In the genomic region with DNA sequence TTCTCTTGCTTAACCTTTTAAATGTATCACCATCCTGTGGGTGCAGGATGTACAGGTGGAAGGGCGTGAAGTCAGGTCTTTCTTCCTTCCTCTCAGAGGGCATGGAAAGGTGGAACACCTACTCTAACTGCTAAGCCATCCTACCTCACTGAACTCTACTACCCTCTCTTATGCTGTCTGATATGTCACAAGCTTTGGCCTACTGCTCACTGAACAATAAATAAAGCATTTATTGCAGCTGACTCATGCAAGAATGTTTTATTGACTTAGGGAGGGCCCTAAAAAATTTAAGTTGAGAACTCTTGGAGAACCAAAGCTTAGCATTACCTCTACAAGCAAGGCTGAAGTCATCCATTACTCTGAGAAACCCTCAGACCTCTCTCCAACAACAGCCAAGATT, we compare ENCODE assay signal across 11 mouse cellular contexts. TPM values are rescaled to one million over a fixed set of nuclear protein-coding genes. Genes with fewer than 3 reads are reported as not detected.
A peak's percentile ranks its signal among the peaks of the same experiment; 100 is the strongest.
DNase-seq lines count a peak whose midpoint lies in the region; ATAC-seq and TF ChIP-seq lines count a peak whose summit lies in the region.
"Had no signal": no experiment of that assay in that cellular context is flagged by ENCODE, and none has a peak within 500 bp of the region (broad histone marks: within the 10 kb centered on the region; RNA-seq: fewer than 3 reads in every experiment).

No protein-coding gene starts in this region.

- H3K4me1 ChIP-seq in forebrain, embryonic 13.5 days, result peaks cover 46% of the 10 kb centered on the region
- 0 out of 2 replicates have a peak, but pooled peaks cover 6% of the 10 kb centered on the region for H3K4me1 ChIP-seq in intestine, postnatal 0 days (replicated peaks; ENCODE audit: control insufficient read depth, insufficient read depth, low read length)
- H3K4me1 ChIP-seq in neural tube, embryonic 13.5 days (replicated peaks), result peaks cover 65% of the 10 kb centered on the region

- H3K36me3 ChIP-seq in forebrain, embryonic 13.5 days (ENCODE audit: poor library complexity, severe bottlenecking), result peaks cover 22% of the 10 kb centered on the region
- peaks cover 6% of the 10 kb centered on the region; the same call in 1 of the 2 replicates for H3K36me3 ChIP-seq in intestine, postnatal 0 days (ENCODE audit: control insufficient read depth, insufficient read depth)
- peaks cover 30% of the 10 kb centered on the region for H3K36me3 ChIP-seq in neural tube, embryonic 13.5 days

- no peaks in the 10 kb centered on the region for H3K9me3 ChIP-seq in forebrain, embryonic 13.5 days (replicated peaks)
- H3K9me3 ChIP-seq in intestine, postnatal 0 days (ENCODE audit: control insufficient read depth), result no peaks in the 10 kb centered on the region
- H3K9me3 ChIP-seq in neural tube, embryonic 13.5 days, result no peaks in the 10 kb centered on the region

- no peak for ATAC-seq in forebrain, embryonic 13.5 days
- peak; percentile 35; the same call in 1 of the 2 replicates for ATAC-seq in intestine, postnatal 0 days
- no peak for ATAC-seq in neural tube, embryonic 13.5 days (ENCODE audit: low read depth)

- TF ChIP-seq CTCF in left cerebral cortex, adult 2 months (IDR thresholded peaks at IDR 0.05), result no peak
- TF ChIP-seq CTCF in intestine, postnatal 0 days (IDR thresholded peaks at IDR 0.05; ENCODE audit: low read depth), result no peak

- no peak for DNase-seq in left cerebral cortex, adult 2 months (ENCODE audit: extremely low spot score in 1 of 2, low spot score in 2 of 2)
- no peak for DNase-seq in left cerebral cortex, postnatal 10 days (ENCODE audit: extremely low spot score in 1 of 2, low spot score in 2 of 2)
- no peak for DNase-seq in layer of hippocampus, adult 9-11 months
- DNase-seq in Muller cell, postnatal 12 days (ENCODE audit: inconsistent ontology term), result no peak
- DNase-seq in adrenal gland, postnatal 14 days, result no peak
- DNase-seq: cerebellum, adult 11 months; lung, adult 2 months; right cerebral cortex, adult 18-20 months had no signal

- 83% methylated on average over 1 of the region's 1 CpGs for WGBS in forebrain, embryonic 13.5 days
- WGBS in intestine, postnatal 0 days, result 60% methylated on average over 1 of the region's 1 CpGs
- 97% methylated on average over 1 of the region's 1 CpGs for WGBS in neural tube, embryonic 13.5 days

- intact Hi-C loops in left cerebral cortex, adult 2 months (cut with DNase I), result loop anchor here (2.0 kb wide), 1 partner anchor 63 kb away; no protein-coding TSS in a partner anchor
- intact Hi-C loops in left cerebral cortex, postnatal 10 days (cut with DNase I), result no loop called here

- peak overlapping the region; percentile 91 for H3K4me2 ChIP-seq in forebrain, embryonic 13.5 days
- H3K4me2 ChIP-seq in intestine, postnatal 0 days (replicated peaks; ENCODE audit: low read depth), result no peak overlapping the region; the same call in 1 of the 2 replicates
- H3K4me2 ChIP-seq in neural tube, embryonic 13.5 days, result peak overlapping the region; percentile 91

- no peaks in the 10 kb centered on the region for H3K27me3 ChIP-seq in forebrain, embryonic 13.5 days
- H3K27me3 ChIP-seq in intestine, postnatal 0 days (replicated peaks; ENCODE audit: control insufficient read depth, insufficient read depth, low read length), result no peaks in the 10 kb centered on the region
- no peaks in the 10 kb centered on the region for H3K27me3 ChIP-seq in neural tube, embryonic 13.5 days

- peak overlapping the region; percentile 7; the same call in 1 of the 2 replicates for H3K4me3 ChIP-seq in left cerebral cortex, adult 2 months
- H3K4me3 ChIP-seq in forebrain, embryonic 13.5 days, result peak overlapping the region; percentile 100
- H3K4me3 ChIP-seq in intestine, postnatal 0 days (ENCODE audit: low read depth, low read length), result peak overlapping the region; percentile 97
- peak overlapping the region; percentile 92 for H3K4me3 ChIP-seq in neural tube, embryonic 13.5 days

- peak overlapping the region; percentile 98 for H3K9ac ChIP-seq in forebrain, embryonic 13.5 days
- 0 out of 2 replicates have a peak overlapping the region, but pooled peaks have one; percentile 17 for H3K9ac ChIP-seq in intestine, postnatal 0 days (ENCODE audit: low read depth, low read length)
- H3K9ac ChIP-seq in neural tube, embryonic 13.5 days, result peak overlapping the region; percentile 98; the same call in 1 of the 2 replicates

- H3K27ac ChIP-seq in left cerebral cortex, adult 2 months, result no peak overlapping the region
- H3K27ac ChIP-seq in forebrain, embryonic 13.5 days, result no peak overlapping the region
- H3K27ac ChIP-seq in intestine, postnatal 0 days (ENCODE audit: low read depth, low read length), result no peak overlapping the region; the same call in 1 of the 2 replicates
- H3K27ac ChIP-seq in neural tube, embryonic 13.5 days (replicated peaks), result no peak overlapping the region

RNA-seq across cellular contexts. Expression of gene Rnf10, which starts 2.7 kb away (rescaled TPM):
- 100 to 1,000 TPM; 253 to 265 TPM for total RNA-seq in left cerebral cortex, adult 2 months (2021)
- 100 to 1,000 TPM; 256 to 269 TPM for total RNA-seq in left cerebral cortex, postnatal 10 days (2021)
- 134 and 138 TPM in 2 replicates for polyA plus RNA-seq in forebrain, embryonic 13.5 days (2015; fragmentation: Nextera tagmentation; extraction: Ambion mirVana)
- 64.9 and 69.1 TPM in 2 replicates for polyA plus RNA-seq in intestine, postnatal 0 days (2015; fragmentation: Nextera tagmentation; extraction: Ambion mirVana)
- polyA plus RNA-seq in neural tube, embryonic 13.5 days (2015; fragmentation: Nextera tagmentation; extraction: Ambion mirVana), result 185 and 190 TPM in 2 replicates
- 259 and 262 TPM in 2 replicates for total RNA-seq in adrenal gland, postnatal 14 days (2021)

RNA-seq across cellular contexts. Expression of gene Coq5, which starts 9.5 kb away (rescaled TPM):
- total RNA-seq in left cerebral cortex, adult 2 months (2021), result 10 to 100 TPM; 39.9 to 41.9 TPM
- 10 to 100 TPM; 36.4 to 37.1 TPM for total RNA-seq in left cerebral cortex, postnatal 10 days (2021)
- 53.7 and 54.0 TPM in 2 replicates for polyA plus RNA-seq in forebrain, embryonic 13.5 days (2015; fragmentation: Nextera tagmentation; extraction: Ambion mirVana)
- polyA plus RNA-seq in intestine, postnatal 0 days (2015; fragmentation: Nextera tagmentation; extraction: Ambion mirVana), result 31.3 and 32.4 TPM in 2 replicates
- 49.9 and 58.7 TPM in 2 replicates for polyA plus RNA-seq in neural tube, embryonic 13.5 days (2015; fragmentation: Nextera tagmentation; extraction: Ambion mirVana)
- total RNA-seq in adrenal gland, postnatal 14 days (2021), result 80.4 and 83.1 TPM in 2 replicates

RNA-seq across cellular contexts. Expression of gene Dynll1, which starts 30.8 kb away (rescaled TPM):
- total RNA-seq in left cerebral cortex, adult 2 months (2021), result 100 to 1,000 TPM; 608 to 642 TPM
- 100 to 1,000 TPM; 702 to 749 TPM for total RNA-seq in left cerebral cortex, postnatal 10 days (2021)
- polyA plus RNA-seq in forebrain, embryonic 13.5 days (2015; fragmentation: Nextera tagmentation; extraction: Ambion mirVana), result 1,571 and 1,757 TPM in 2 replicates
- 510 and 539 TPM in 2 replicates for polyA plus RNA-seq in intestine, postnatal 0 days (2015; fragmentation: Nextera tagmentation; extraction: Ambion mirVana)
- 1,475 and 1,543 TPM in 2 replicates for polyA plus RNA-seq in neural tube, embryonic 13.5 days (2015; fragmentation: Nextera tagmentation; extraction: Ambion mirVana)
- total RNA-seq in adrenal gland, postnatal 14 days (2021), result 283 and 320 TPM in 2 replicates

RNA-seq across cellular contexts. Expression of gene Pop5, which starts 34.3 kb away (rescaled TPM):
- total RNA-seq in left cerebral cortex, adult 2 months (2021), result 100 to 1,000 TPM; 116 to 117 TPM
- total RNA-seq in left cerebral cortex, postnatal 10 days (2021), result 10 to 100 TPM; 35.5 to 35.7 TPM
- 102 and 112 TPM in 2 replicates for polyA plus RNA-seq in forebrain, embryonic 13.5 days (2015; fragmentation: Nextera tagmentation; extraction: Ambion mirVana)
- 75.7 and 77.1 TPM in 2 replicates for polyA plus RNA-seq in intestine, postnatal 0 days (2015; fragmentation: Nextera tagmentation; extraction: Ambion mirVana)
- 123 and 138 TPM in 2 replicates for polyA plus RNA-seq in neural tube, embryonic 13.5 days (2015; fragmentation: Nextera tagmentation; extraction: Ambion mirVana)
- total RNA-seq in adrenal gland, postnatal 14 days (2021), result 92.6 and 92.9 TPM in 2 replicates

RNA-seq across cellular contexts. Expression of gene Srsf9, which starts 57.0 kb away (rescaled TPM):
- 10 to 100 TPM; 68.0 to 74.5 TPM for total RNA-seq in left cerebral cortex, adult 2 months (2021)
- 10 to 100 TPM; 59.6 to 64.6 TPM for total RNA-seq in left cerebral cortex, postnatal 10 days (2021)
- polyA plus RNA-seq in forebrain, embryonic 13.5 days (2015; fragmentation: Nextera tagmentation; extraction: Ambion mirVana), result 255 and 263 TPM in 2 replicates
- 105 and 117 TPM in 2 replicates for polyA plus RNA-seq in intestine, postnatal 0 days (2015; fragmentation: Nextera tagmentation; extraction: Ambion mirVana)
- polyA plus RNA-seq in neural tube, embryonic 13.5 days (2015; fragmentation: Nextera tagmentation; extraction: Ambion mirVana), result 170 and 220 TPM in 2 replicates
- 71.3 and 78.3 TPM in 2 replicates for total RNA-seq in adrenal gland, postnatal 14 days (2021)

Comparison
In these comparisons a context has a peak if more than half of its experiments do, and no peak if none do; other contexts are left out.
1. H3K4me3 ChIP-seq: peak in every context shown above with its lines; median percentile 100 in forebrain, embryonic 13.5 days; 97 in intestine, postnatal 0 days; 92 in neural tube, embryonic 13.5 days; 7 in left cerebral cortex, adult 2 months.
2. H3K9ac ChIP-seq: peak in every context shown above with its lines; median percentile 98 in forebrain, embryonic 13.5 days; 98 in neural tube, embryonic 13.5 days; 17 in intestine, postnatal 0 days.